Comparison of ENCODE assay signal across 28 mouse cellular contexts in the genomic region with DNA sequence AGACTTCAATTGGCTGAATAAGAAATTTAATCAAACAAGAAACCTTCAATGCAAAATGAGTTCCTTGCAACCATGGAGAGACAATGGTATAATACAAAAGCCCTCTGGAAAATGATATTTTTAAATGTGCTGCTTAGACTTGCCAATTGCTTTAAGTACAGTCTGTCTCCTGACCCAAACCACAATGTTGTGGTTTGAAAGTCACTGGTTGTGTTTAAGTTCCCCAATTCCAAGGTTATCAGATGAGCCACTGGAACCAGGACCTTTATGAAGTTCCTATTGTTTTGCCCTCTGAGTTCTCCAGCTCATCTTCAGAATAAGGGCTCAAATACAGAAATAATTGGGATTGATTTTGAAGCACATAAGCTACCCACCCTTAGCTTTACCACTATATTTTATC.
"Had no signal": no experiment of that assay in that cellular context is flagged by ENCODE, and none has a peak within 500 bp of the region (broad histone marks: within the 10 kb centered on the region; RNA-seq: fewer than 3 reads in every experiment).

No protein-coding gene starts in this region.

- H3K9ac ChIP-seq: heart, embryonic 13.5 days; heart, embryonic 15.5 days; hindbrain, embryonic 12.5 days; hindbrain, embryonic 14.5 days; intestine, embryonic 15.5 days; limb, embryonic 13.5 days; limb, embryonic 15.5 days; liver, embryonic 12.5 days; liver, embryonic 14.5 days had no signal

- H3K4me1 ChIP-seq: heart, embryonic 13.5 days; heart, embryonic 15.5 days; hindbrain, embryonic 10.5 days; hindbrain, embryonic 12.5 days; intestine, embryonic 15.5 days; limb, embryonic 13.5 days; limb, embryonic 15.5 days; liver, embryonic 12.5 days had no signal

- H3K9me3 ChIP-seq: heart, embryonic 13.5 days; heart, embryonic 15.5 days; hindbrain, embryonic 10.5 days; hindbrain, embryonic 12.5 days; intestine, embryonic 15.5 days; limb, embryonic 13.5 days; limb, embryonic 15.5 days; liver, embryonic 12.5 days had no signal

- H3K36me3 ChIP-seq: heart, embryonic 13.5 days; heart, embryonic 15.5 days; hindbrain, embryonic 10.5 days; hindbrain, embryonic 12.5 days; intestine, embryonic 15.5 days; limb, embryonic 13.5 days; limb, embryonic 15.5 days; liver, embryonic 12.5 days had no signal

- H3K4me3 ChIP-seq: gastrocnemius, adult 2 months; heart, adult 2 months; heart, embryonic 13.5 days; heart, embryonic 15.5 days; hindbrain, embryonic 10.5 days; hindbrain, embryonic 12.5 days; intestine, embryonic 15.5 days; layer of hippocampus, adult 2 months; left cerebral cortex, adult 2 months; limb, embryonic 13.5 days; limb, embryonic 15.5 days; liver, embryonic 12.5 days had no signal

- H3K27ac ChIP-seq: gastrocnemius, adult 2 months; heart, adult 2 months; heart, embryonic 13.5 days; heart, embryonic 15.5 days; hindbrain, embryonic 10.5 days; hindbrain, embryonic 12.5 days; hindbrain, embryonic 14.5 days; intestine, embryonic 15.5 days; layer of hippocampus, adult 2 months; left cerebral cortex, adult 2 months; limb, embryonic 13.5 days; limb, embryonic 15.5 days; liver, embryonic 12.5 days; liver, embryonic 14.5 days had no signal

- H3K27me3 ChIP-seq: heart, embryonic 13.5 days; heart, embryonic 15.5 days; hindbrain, embryonic 12.5 days; intestine, embryonic 15.5 days; limb, embryonic 13.5 days; limb, embryonic 15.5 days; liver, embryonic 12.5 days had no signal

- ATAC-seq: hindbrain, embryonic 16.5 days; inflammation-experienced regulatory T-cells, adult 6 months; intestine, embryonic 15.5 days; intestine, postnatal 0 days; liver, embryonic 12.5 days had no signal

- DNase-seq: gastrocnemius, adult 2 months; gastrocnemius, postnatal 10 days; gastrocnemius, postnatal 25 days; heart, adult 11 months; heart, adult 2 months; heart, postnatal 14 days; heart, postnatal 36 days; kidney, adult 18-20 months; kidney, adult 8-10 months; kidney, postnatal 10 days; kidney, postnatal 25 days; kidney, postnatal 4 days; left cerebral cortex, postnatal 4 days had no signal
